Mouse (Mus musculus): Measurements from ENCODE around the gene Serpinh1.
A peak's percentile ranks its signal among the peaks of the same experiment; 100 is the strongest.

Gene Serpinh1

GRCm38 (mm10) chr7:99326128-99326527 lies 26.9 kb downstream of the Serpinh1 start:
- DNase-seq (ENCODE audit: low read depth, low spot score), result no peak

DNA sequence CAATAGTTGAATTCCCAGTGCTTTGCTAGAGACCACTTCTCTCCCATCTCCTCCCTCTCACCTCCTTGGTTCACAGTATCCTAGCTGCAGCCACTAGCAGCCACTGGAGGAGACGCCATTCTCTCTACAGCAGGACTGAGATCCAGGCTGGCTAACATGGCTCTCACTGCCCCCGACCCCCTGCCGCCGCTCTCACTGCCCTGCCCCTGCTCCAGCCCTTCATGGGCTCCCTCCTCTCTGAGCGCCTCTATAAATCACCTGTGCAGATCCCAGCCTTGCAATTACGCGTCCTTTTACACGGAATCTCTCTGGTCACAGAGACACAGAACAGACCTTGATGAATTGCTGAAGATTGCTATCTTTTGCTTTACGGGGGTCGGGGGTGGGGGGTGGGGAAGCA lies 28.2 kb downstream of the Serpinh1 start:
- DNase-seq (ENCODE audit: low read depth, low spot score), result no peak

- DNase-seq (ENCODE audit: low read depth, low spot score), result no peak
Observed at GRCm38 (mm10) chr7:99323321-99323700, 29.7 kb downstream of the Serpinh1 start.

GRCm38 (mm10) chr7:99322691-99323320 lies 30.2 kb downstream of the Serpinh1 start:
- no peak for DNase-seq (ENCODE audit: low read depth, low spot score)

DNA sequence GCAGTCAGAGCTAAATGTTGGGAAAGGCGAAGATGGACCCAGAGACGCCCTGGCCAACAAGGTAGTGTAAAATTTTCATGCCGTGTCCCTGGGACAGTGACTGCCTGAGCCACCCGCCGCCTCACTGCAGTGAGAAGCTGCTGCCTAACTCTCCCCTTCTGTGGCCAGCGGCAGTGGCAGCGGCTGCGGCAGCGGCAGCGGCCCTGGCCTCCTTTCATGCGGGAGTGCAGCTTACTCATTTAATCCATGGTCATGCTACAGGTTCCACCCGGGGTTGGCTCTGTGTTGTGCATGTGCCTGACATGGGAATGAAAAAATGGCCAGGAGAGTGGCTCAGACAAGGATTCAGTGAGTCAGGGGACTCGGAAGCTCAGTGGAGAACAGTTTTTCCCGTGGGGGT lies 32.5 kb downstream of the Serpinh1 start:
- DNase-seq (ENCODE audit: low read depth, low spot score), result no peak

DNA sequence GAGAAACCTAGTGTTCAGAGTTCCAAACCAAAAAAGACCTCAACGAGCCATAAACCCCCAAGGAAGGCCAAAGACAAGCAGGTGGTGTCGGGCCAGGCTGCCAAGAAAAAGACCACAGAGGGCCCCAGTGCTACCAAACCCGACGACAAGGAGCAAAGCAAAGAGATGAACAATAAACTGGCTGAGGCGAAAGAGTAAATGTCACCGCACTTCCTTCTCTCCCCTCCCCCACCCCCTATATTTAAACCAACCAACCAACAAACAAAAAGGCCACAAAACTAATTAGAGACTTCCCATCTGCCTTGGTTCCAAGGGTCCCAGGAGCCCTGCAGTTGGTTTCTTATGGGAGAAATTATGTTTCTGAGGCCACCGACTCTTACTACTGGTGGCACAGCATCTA lies 35.6 kb downstream of the Serpinh1 start:
- no peak for DNase-seq (ENCODE audit: low read depth, low spot score)

DNA sequence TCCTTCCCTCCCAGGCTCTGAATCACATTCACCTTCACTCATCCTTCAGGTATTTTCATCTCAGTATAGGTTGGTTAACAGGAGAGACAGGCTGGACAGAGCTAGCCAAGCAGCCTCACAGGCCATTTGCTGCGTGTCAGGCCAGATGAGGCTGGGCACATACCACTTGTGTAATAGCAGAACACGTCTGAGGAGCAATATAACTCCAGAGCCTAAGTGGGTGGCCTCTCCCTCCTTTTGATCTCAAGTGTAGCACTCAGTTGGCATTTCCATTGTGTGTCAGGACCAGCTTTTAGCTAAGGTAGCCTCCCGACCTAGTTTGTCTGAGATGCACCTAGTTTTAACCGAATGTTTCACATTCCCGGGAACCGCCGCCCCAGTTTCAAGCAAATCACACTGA lies 36.8 kb downstream of the Serpinh1 start:
- no peak for DNase-seq (ENCODE audit: low read depth, low spot score)

GRCm38 (mm10) chr7:99314565-99314964 lies 38.5 kb downstream of the Serpinh1 start:
- no peak for DNase-seq (ENCODE audit: low read depth, low spot score)

DNA sequence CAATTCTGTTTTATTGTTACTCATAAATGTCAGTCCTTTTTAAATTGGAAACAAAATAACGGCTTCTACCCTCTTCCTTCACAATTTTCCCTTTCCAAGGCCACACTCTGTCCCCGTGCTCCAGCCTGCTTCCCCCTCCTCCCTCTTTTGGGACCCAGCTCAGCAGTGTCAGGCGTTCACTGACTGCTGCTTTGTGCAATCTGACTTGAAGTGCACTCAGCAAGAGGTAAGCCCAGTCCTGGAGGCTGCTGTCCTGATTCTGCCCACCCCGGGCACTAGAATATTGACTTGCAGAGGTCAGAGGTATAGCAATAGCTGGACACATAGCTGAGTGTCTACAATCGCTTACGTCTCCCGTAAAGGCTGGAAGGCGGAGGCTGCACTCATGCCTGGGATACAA lies 39.8 kb downstream of the Serpinh1 start:
- no peak for DNase-seq (ENCODE audit: low read depth, low spot score)

DNA sequence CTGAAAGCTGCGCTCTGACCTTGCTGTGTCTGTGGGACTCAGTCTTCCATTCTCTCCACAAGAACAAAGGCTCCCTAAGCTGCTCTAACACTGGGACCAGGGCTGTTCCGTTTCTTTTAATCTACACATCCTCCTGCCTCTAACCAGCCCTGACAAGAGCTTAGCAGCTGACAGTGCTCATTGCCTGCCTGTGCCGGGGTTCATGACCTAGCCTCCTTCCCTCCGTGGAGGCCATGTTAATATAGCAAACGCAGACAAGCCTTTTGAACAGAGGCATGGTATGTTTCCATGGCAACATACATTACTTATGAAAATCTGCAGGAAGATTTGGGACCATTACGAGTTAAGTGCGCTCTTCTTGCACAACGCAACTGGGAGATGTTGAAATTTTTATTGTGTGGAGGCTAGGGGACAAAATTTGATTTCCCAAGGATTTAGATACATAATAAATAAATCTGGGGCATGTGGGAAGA lies 40.3 kb downstream of the Serpinh1 start:
- DNase-seq (ENCODE audit: low read depth, low spot score), result peak; percentile 61

DNA sequence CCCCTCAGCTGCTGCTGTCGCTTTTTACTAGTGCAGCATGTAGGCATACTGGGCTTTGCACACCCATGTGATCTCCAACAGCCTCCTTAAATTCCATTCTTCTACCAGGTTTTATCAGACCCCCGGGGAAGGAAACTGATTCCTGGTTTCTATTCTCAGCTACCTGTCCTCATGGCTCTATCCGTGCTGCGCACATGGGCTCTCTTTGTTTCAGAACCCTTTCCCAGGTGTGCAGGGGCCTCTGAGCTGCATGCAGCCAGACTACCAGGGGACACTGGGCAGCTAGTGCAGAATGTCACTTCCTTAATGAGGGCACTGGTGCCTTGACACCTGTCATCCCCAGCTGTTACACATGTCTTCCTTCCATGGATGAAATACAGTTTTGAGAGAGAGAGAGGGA lies 41.0 kb downstream of the Serpinh1 start:
- no peak for DNase-seq (ENCODE audit: low read depth, low spot score)

- no peak for DNase-seq (ENCODE audit: low read depth, low spot score)
Observed at GRCm38 (mm10) chr7:99311433-99311832, 41.6 kb downstream of the Serpinh1 start.

GRCm38 (mm10) chr7:99306640-99307039 lies 46.4 kb downstream of the Serpinh1 start:
- DNase-seq (ENCODE audit: low read depth, low spot score), result no peak

- DNase-seq (ENCODE audit: low read depth, low spot score), result no peak
Observed at GRCm38 (mm10) chr7:99305688-99306087, 47.4 kb downstream of the Serpinh1 start.

- no peak for DNase-seq (ENCODE audit: low read depth, low spot score)
Observed at GRCm38 (mm10) chr7:99304949-99305372, 48.1 kb downstream of the Serpinh1 start.

- no peak for DNase-seq (ENCODE audit: low read depth, low spot score)
Observed at GRCm38 (mm10) chr7:99304029-99304428, 49.0 kb downstream of the Serpinh1 start.

DNA sequence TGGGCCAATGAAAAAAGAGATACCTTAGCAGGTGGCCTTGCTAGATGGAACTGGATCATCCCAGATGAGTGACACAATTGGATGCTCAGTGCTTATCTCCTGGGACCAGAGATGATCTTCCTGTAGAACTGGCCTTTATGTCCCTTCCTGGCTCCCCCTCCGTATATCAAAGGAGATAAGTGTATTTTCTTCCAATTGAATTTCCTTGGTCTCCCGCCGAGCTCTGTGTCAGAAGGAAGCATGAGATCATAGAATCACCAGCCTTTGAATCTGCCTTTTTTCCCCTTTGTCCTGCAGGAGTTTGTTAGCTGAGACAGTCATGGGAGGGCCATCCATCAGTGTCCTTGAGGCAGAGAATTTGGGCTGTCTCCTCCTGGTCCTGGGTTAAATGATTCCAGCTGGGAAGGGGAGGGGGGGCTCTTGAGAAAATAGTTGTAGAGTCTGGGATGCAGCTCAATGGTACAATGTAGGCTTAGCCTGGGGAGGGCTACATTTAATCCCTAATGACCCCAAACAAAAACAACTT lies 52.3 kb downstream of the Serpinh1 start:
- DNase-seq (ENCODE audit: low read depth, low spot score), result no peak
